Mouse (Mus musculus) spleen, adult 2 months (tissue): ENCODE measurements around the gene Irx4. TPM values are rescaled to one million over a fixed set of nuclear protein-coding genes. Genes with fewer than 3 reads are reported as not detected.

Experiments used
- DNase-seq, 2 experiments: peaks; one replicate each; pipeline versions ENCODE4 v3.0.0 to v3.0.0-alpha.2; 2012 to 2021; ENCODE audit warnings: low spot score in 2 of 2, low read depth in 1 of 2
- H3K27ac ChIP-seq: fragments of 200-500 bp; 2 replicates; pipeline ENCODE4 v1.5.1; 2012; ENCODE audit warnings: low read length, inconsistent platforms; ENCODE audit not compliant: insufficient read depth
- H3K27me3 ChIP-seq: fragments of 200-500 bp; 2 replicates; pipeline ENCODE4 v1.6.1; 2012; ENCODE audit warnings: mild to moderate bottlenecking, moderate library complexity, low read length, inconsistent platforms; ENCODE audit not compliant: control insufficient read depth, insufficient read depth
- H3K36me3 ChIP-seq: fragments of 200-500 bp; 2 replicates; pipeline ENCODE4 v1.6.1; 2012; ENCODE audit warnings: mild to moderate bottlenecking, low read length, inconsistent platforms; ENCODE audit not compliant: control insufficient read depth, insufficient read depth
- H3K4me1 ChIP-seq: fragments of 200-500 bp; 2 replicates; pipeline ENCODE4 v1.6.1; 2011; ENCODE audit warnings: inconsistent platforms; ENCODE audit not compliant: control insufficient read depth, insufficient read depth, insufficient read length
- H3K4me3 ChIP-seq: fragments of 200-500 bp; 2 replicates; pipeline ENCODE4 v1.5.1; 2011; ENCODE audit warnings: mild to moderate bottlenecking, inconsistent platforms; ENCODE audit not compliant: insufficient read depth, insufficient read length; ENCODE audit errors: extremely low read depth
- CTCF ChIP-seq: fragments of 200-500 bp; IDR thresholded peaks from 2 replicates; pipeline ENCODE4 v1.5.1; 2011; ENCODE audit warnings: mild to moderate bottlenecking, inconsistent platforms; ENCODE audit not compliant: insufficient read depth, insufficient read length, insufficient replicate concordance; ENCODE audit errors: extremely low read depth
- POLR2A ChIP-seq: fragments of 200-500 bp; IDR thresholded peaks from 2 replicates; pipeline ENCODE4 v1.6.1; 2011; ENCODE audit warnings: low read depth, low read length, inconsistent platforms
- WGBS: fragments of 180-500 bp; shearing (Covaris S2); methylation state at CpG from one replicate; pipeline ENCODE4 v1.1.7; 2018; 5-methylcytosine and 5-hydroxymethylcytosine counted together
- polyA plus RNA-seq: library from polyadenylated mRNA; depleted of rRNA; stranded (reverse); fragments of >200 nt; gene quantifications from 2 replicates; pipeline ENCODE4 v1.2.3, GENCODE M21; 2012

Gene Irx4
- polyA plus RNA-seq, 1 experiment = 0.96 TPM

DNA sequence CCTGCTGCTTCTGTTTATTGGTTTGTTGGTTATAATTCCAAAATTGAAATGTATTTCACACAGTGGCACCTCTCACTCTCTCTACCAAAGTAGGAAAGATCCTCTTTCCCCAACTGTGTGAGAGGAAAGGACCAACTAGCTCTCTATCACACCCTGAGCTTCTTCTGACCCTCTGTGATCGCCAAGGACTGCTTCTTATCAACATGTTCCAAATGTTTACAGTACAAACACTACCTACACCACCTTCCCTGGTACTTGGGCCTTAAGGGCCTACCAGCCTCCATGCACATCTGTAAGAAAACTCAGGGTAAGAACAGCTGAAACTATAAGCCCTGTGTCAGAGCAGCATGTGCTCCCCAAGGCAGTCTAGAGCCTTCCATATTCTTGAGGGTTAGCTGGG lies 17.5 kb downstream of the Irx4 start:
- Histone ChIP-seq H3K4me3 (no peak overlapping the region), H3K27me3 (no peaks in the 10 kb centered on the region), H3K27ac (no peak overlapping the region), H3K4me1 (no peaks in the 10 kb centered on the region), H3K36me3 (no peaks in the 10 kb centered on the region)
- 51% methylated on average over 1 of the region's 1 CpGs for WGBS
- TF ChIP-seq CTCF = no peak
- DNase-seq = no peak

DNA sequence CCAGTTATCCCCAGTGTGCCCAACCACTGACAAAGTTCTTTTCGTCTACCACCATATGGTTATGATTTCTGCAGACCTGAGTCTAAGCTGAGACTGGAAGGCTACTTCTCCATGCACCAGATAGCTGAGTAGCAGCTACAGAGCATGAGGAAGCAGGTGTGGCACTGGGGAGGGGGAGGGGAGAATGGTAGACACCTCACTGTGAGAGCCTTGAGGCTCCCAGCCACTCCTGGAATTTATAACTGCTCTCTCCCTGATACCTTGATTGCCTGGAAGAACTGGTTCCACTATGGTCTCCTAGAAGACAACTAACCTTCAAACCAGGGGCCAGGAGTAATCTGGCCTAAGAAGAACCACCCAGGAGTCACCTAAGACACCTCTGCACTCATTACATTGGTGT lies 18.9 kb downstream of the Irx4 start:
- H3K27me3 ChIP-seq = no peaks in the 10 kb centered on the region
- no peak for TF ChIP-seq CTCF
- TF ChIP-seq POLR2A = no peak
- no peaks in the 10 kb centered on the region for H3K4me1 ChIP-seq
- H3K4me3 ChIP-seq = no peak overlapping the region
- no peaks in the 10 kb centered on the region for H3K36me3 ChIP-seq
- no peak overlapping the region for H3K27ac ChIP-seq
- 72% methylated on average over 1 of the region's 1 CpGs for WGBS
- DNase-seq = no peak

DNA sequence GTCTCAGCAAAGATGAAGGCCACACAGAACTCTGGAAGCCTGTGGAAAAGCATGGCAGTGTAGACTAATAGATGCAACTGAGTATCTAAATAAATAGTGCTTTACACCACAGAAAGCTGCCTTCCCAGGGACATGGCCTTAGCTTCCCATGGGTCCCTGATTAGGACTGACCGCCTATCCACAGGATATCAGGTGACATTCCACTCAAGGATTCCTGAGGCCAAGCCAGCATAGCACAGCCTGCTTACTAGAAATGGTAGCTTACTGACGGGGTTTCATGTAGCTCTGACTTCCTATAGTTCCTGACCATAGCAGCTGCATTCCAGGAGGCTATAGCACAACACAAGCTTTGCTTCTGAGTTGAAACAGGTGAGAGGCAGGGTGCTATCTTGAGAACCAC lies 22.1 kb downstream of the Irx4 start:
- Histone ChIP-seq H3K27me3 (no peaks in the 10 kb centered on the region), H3K36me3 (no peaks in the 10 kb centered on the region)
- 86% methylated on average over 2 of the region's 2 CpGs for WGBS

DNA sequence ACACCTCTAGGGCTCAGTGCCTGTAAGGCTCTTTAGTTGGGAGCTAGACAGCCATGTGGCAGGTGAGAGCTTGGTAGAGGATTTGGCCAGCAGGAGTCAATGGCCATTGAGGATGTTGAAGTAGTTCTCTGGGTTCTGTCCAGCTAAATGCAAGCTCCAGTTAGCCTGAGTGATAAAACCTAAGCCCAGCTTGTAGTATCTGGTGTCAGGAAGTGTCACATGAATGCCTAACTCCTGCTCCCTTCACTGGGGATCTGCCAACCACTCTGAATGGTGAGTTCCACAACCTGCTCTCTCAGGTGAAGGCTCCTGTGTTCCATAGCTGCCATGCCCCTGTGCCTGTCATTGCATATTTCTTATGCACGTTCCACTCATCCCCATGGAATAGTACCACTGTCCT lies 23.3 kb downstream of the Irx4 start:
- TF ChIP-seq CTCF = no peak
- 81% methylated on average over 1 of the region's 1 CpGs for WGBS
- Histone ChIP-seq H3K27ac (no peak overlapping the region), H3K4me1 (no peaks in the 10 kb centered on the region), H3K4me3 (no peak overlapping the region), H3K27me3 (no peaks in the 10 kb centered on the region), H3K36me3 (no peaks in the 10 kb centered on the region)
- DNase-seq = no peak

More for the DNA sequence above, 22.1 kb downstream of the Irx4 start:
- no peak for TF ChIP-seq POLR2A
- Histone ChIP-seq H3K4me1 (no peaks in the 10 kb centered on the region), H3K4me3 (no peak overlapping the region), H3K27ac (no peak overlapping the region)
- DNase-seq = no peak

DNA sequence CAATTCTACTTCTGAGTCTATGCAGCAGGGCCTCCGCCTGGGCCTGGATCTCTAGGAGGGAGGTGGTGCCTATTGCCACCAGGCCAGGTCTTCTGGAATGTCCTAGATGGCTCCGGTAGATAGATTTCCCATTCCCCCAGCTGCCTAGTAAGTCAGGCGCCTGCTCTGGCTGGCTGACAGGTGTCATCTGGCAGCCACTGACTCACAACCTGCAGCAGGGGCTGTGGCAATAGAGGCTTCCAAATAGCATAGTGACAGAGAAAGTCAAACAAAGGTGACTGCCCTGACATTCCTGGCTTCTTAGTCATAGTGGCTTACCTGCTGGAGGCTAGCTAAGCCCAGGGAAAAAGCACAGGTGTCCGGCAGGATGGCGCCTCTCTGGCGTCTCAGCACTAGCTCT lies 29.9 kb downstream of the Irx4 start:
- Histone ChIP-seq H3K4me3 (no peak overlapping the region), H3K36me3 (no peaks in the 10 kb centered on the region), H3K27me3 (no peaks in the 10 kb centered on the region), H3K4me1 (no peaks in the 10 kb centered on the region), H3K27ac (no peak overlapping the region)
- no peak for DNase-seq
- 89% methylated on average over 6 of the region's 6 CpGs for WGBS
- TF ChIP-seq POLR2A = no peak
- no peak for TF ChIP-seq CTCF

DNA sequence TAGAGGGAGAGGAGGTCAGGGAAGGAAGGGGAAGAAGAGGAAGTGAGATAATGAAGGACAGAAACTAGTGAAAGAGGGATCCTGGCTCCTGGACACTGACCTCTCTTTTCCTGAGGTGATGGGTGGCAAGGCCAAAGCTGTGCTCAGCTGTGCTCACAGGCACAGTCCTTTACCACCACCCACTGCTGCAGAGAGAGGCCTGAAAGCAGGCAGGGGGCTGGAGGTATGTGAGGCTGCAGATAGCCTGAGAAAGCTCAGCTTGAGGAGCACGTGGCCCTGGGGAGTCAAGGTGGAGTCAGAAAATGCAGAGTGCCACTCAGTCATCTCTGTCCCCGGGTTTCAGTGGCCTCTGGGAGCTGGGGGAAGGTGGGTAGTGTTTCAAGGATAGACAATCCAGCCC lies 30.8 kb downstream of the Irx4 start:
- Histone ChIP-seq H3K27ac (no peak overlapping the region), H3K27me3 (no peaks in the 10 kb centered on the region), H3K36me3 (no peaks in the 10 kb centered on the region), H3K4me3 (no peak overlapping the region), H3K4me1 (no peaks in the 10 kb centered on the region)
- WGBS = 21% methylated on average over 2 of the region's 2 CpGs
- no peak for TF ChIP-seq CTCF
- TF ChIP-seq POLR2A = no peak
- DNase-seq = no peak

DNA sequence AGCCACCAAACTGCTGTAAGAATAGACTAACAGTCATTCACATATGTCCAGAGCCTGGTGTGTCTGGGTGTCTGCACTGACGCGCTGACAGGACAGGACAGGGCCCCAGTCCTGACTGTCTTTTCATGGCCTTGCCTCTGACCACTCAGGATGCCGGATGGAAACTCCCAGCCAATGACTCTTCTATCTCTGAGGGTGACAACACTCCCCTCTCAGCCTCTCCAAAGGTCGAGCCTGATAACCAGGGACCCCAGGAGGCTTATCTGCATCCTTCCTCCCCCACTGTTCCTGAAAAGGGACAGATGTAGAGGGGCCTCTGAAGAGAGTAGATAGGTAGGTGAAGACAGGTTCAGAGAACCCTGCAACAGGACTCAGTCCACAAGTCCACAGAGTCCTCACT lies 38.4 kb downstream of the Irx4 start:
- no peak for DNase-seq
- TF ChIP-seq POLR2A (no peak), CTCF (no peak)

More for the DNA sequence above, 38.4 kb downstream of the Irx4 start:
- 76% methylated on average over 4 of the region's 4 CpGs for WGBS
- H3K36me3 ChIP-seq = no peaks in the 10 kb centered on the region
- no peaks in the 10 kb centered on the region for H3K4me1 ChIP-seq
- H3K27ac ChIP-seq = no peak overlapping the region
- H3K4me3 ChIP-seq = no peak overlapping the region
- H3K27me3 ChIP-seq = no peaks in the 10 kb centered on the region
